Mouse (Mus musculus): ENCODE measurements around the gene Prr36. TPM values are rescaled to one million over a fixed set of nuclear protein-coding genes. Genes with fewer than 3 reads are reported as not detected.

Prr36 gene
- polyA plus RNA-seq, 1 experiment from 2014 or later = 2.7 TPM

Other genes with a start within 250 kb of the Prr36 start
- gene Cd209f, start 111.6 kb downstream of the Prr36 start, polyA plus RNA-seq (2014; fragmentation: Nextera tagmentation; extraction: Ambion mirVana) = 0.19 and 0.21 TPM in 2 replicates
- not detected in 2 replicates for gene Cd209g, start 83.4 kb downstream of the Prr36 start, polyA plus RNA-seq (2014; fragmentation: Nextera tagmentation; extraction: Ambion mirVana)
- 18.7 and 24.9 TPM in 2 replicates for gene Evi5l, start 50.9 kb downstream of the Prr36 start, polyA plus RNA-seq (2014; fragmentation: Nextera tagmentation; extraction: Ambion mirVana)
- 0.69 and 0.97 TPM in 2 replicates for gene Lrrc8e, start 9.4 kb upstream of the Prr36 start, polyA plus RNA-seq (2014; fragmentation: Nextera tagmentation; extraction: Ambion mirVana)
- 18.1 and 21.4 TPM in 2 replicates for gene Map2k7, start 21.3 kb upstream of the Prr36 start, polyA plus RNA-seq (2014; fragmentation: Nextera tagmentation; extraction: Ambion mirVana)
- 0.33 and 1.1 TPM in 2 replicates for gene Gm49320, start 21.4 kb upstream of the Prr36 start, polyA plus RNA-seq (2014; fragmentation: Nextera tagmentation; extraction: Ambion mirVana)
- 3.3 and 5.0 TPM in 2 replicates for gene Tgfbr3l, start 30.8 kb upstream of the Prr36 start, polyA plus RNA-seq (2014; fragmentation: Nextera tagmentation; extraction: Ambion mirVana)
- 45.0 and 50.6 TPM in 2 replicates for gene Snapc2, start 35.6 kb upstream of the Prr36 start, polyA plus RNA-seq (2014; fragmentation: Nextera tagmentation; extraction: Ambion mirVana)
- gene Ctxn1, start 41.8 kb upstream of the Prr36 start, polyA plus RNA-seq (2014; fragmentation: Nextera tagmentation; extraction: Ambion mirVana) = 49.3 and 59.1 TPM in 2 replicates
- gene Timm44, start 58.5 kb upstream of the Prr36 start, polyA plus RNA-seq (2014; fragmentation: Nextera tagmentation; extraction: Ambion mirVana) = 65.4 and 71.9 TPM in 2 replicates
- gene Ccl25, start 107.8 kb upstream of the Prr36 start, polyA plus RNA-seq (2014; fragmentation: Nextera tagmentation; extraction: Ambion mirVana) = 10.2 and 11.2 TPM in 2 replicates
- gene Elavl1, start 108.0 kb upstream of the Prr36 start, polyA plus RNA-seq (2014; fragmentation: Nextera tagmentation; extraction: Ambion mirVana) = 217 and 226 TPM in 2 replicates